Mouse (Mus musculus) lung, embryonic 16.5 days (tissue): ENCODE data around the gene Ola1. TPM values are rescaled to one million over a fixed set of nuclear protein-coding genes. Genes with fewer than 3 reads are reported as not detected.
A peak's percentile ranks its signal among the peaks of the same experiment; 100 is the strongest.

Source experiments
- ATAC-seq: fragments of 200-750 bp; cut with Nextera tagmentation; 2 replicates; pipeline ENCODE4 v1.8.0; 2017; ENCODE audit warnings: low read depth, mild to moderate bottlenecking, moderate library complexity
- H3K27ac ChIP-seq: fragments of 300-500 bp; sonication (generic); 2 replicates; pipeline ENCODE4 v1.5.1; 2014; ENCODE audit warnings: mild to moderate bottlenecking, control low read depth, low read length
- H3K27me3 ChIP-seq: fragments of 300-500 bp; sonication (generic); 2 replicates; pipeline ENCODE4 v1.6.1; 2014; ENCODE audit warnings: low read depth, low read length, mixed read lengths; ENCODE audit not compliant: control insufficient read depth, insufficient read depth
- H3K36me3 ChIP-seq: fragments of 300-500 bp; sonication (generic); 2 replicates; pipeline ENCODE4 v1.6.1; 2014; ENCODE audit warnings: low read length; ENCODE audit not compliant: control insufficient read depth, insufficient read depth
- H3K4me1 ChIP-seq: fragments of 300-500 bp; sonication (generic); replicated peaks from 2 replicates; pipeline ENCODE4 v1.6.1; 2014; ENCODE audit warnings: low read length, mixed read lengths; ENCODE audit not compliant: control insufficient read depth, insufficient read depth
- H3K4me2 ChIP-seq: fragments of 300-500 bp; sonication (generic); 2 replicates; pipeline ENCODE4 v1.6.1; 2014; ENCODE audit warnings: low read depth, low read length, control low read depth
- H3K4me3 ChIP-seq: fragments of 300-500 bp; sonication (generic); 2 replicates; pipeline ENCODE4 v1.5.1; 2014; ENCODE audit warnings: mild to moderate bottlenecking, low read length, control low read depth
- H3K9ac ChIP-seq: fragments of 300-500 bp; sonication (generic); 2 replicates; pipeline ENCODE4 v1.6.1; 2014; ENCODE audit warnings: low read length, control low read depth
- H3K9me3 ChIP-seq: fragments of 300-500 bp; sonication (generic); 2 replicates; pipeline ENCODE4 v1.6.1; 2016; ENCODE audit warnings: low read length; ENCODE audit not compliant: control insufficient read depth
- WGBS: fragments of 180-500 bp; shearing (Covaris S2); extraction: QIAGEN DNeasy Blood & Tissue Kit; methylation state at CpG from one replicate; pipeline ENCODE4 v1.1.7; 2014; 5-methylcytosine and 5-hydroxymethylcytosine counted together
- polyA plus RNA-seq: library from polyadenylated mRNA; unstranded; fragments of >200 nt; fragmentation: Nextera tagmentation; extraction: Ambion mirVana; gene quantifications from 2 replicates; pipeline ENCODE4 v1.2.1, GENCODE M21; 2015

Gene Ola1
- polyA plus RNA-seq, 1 experiment from 2014 or later = 71.8 TPM

GRCm38 (mm10) chr2:73063911-73064619, 154.7 kb downstream of the Ola1 start:
- no peak overlapping the region for H3K4me3 ChIP-seq
- WGBS = 61% methylated on average over 14 of the region's 14 CpGs
- no peaks in the 10 kb centered on the region for H3K36me3 ChIP-seq
- no peak overlapping the region for H3K9ac ChIP-seq
- no peaks in the 10 kb centered on the region; the same call in 1 of the 2 replicates for H3K27me3 ChIP-seq
- ATAC-seq = no peak
- peaks cover 12% of the 10 kb centered on the region for H3K4me1 ChIP-seq
- no peak overlapping the region for H3K4me2 ChIP-seq
- H3K9me3 ChIP-seq = no peaks in the 10 kb centered on the region
- no peak overlapping the region for H3K27ac ChIP-seq

- no peaks in the 10 kb centered on the region for H3K36me3 ChIP-seq
- H3K27me3 ChIP-seq = no peaks in the 10 kb centered on the region
- H3K4me1 ChIP-seq = peaks cover 3% of the 10 kb centered on the region; the same call in 1 of the 2 replicates
- H3K9ac ChIP-seq = no peak overlapping the region
- no peak for ATAC-seq
- WGBS = 53% methylated on average over 6 of the region's 6 CpGs
- no peaks in the 10 kb centered on the region for H3K9me3 ChIP-seq
- H3K4me3 ChIP-seq = no peak overlapping the region
- H3K4me2 ChIP-seq = no peak overlapping the region
- no peak overlapping the region for H3K27ac ChIP-seq
These were observed 158.5 kb downstream of the Ola1 start for GRCm38 (mm10) chr2:73060259-73060585.

- H3K36me3 ChIP-seq = no peaks in the 10 kb centered on the region
- no peaks in the 10 kb centered on the region for H3K27me3 ChIP-seq
- no peak overlapping the region for H3K4me3 ChIP-seq
- no peak overlapping the region for H3K27ac ChIP-seq
- H3K9ac ChIP-seq = no peak overlapping the region
- H3K9me3 ChIP-seq = 0 out of 2 replicates have a peak, but pooled peaks cover 2% of the 10 kb centered on the region
- no peak for ATAC-seq
- no peak overlapping the region for H3K4me2 ChIP-seq
- peaks cover 3% of the 10 kb centered on the region; the same call in 1 of the 2 replicates for H3K4me1 ChIP-seq
- WGBS = 20% methylated on average over 12 of the region's 12 CpGs
These were observed 159.0 kb downstream of the Ola1 start for GRCm38 (mm10) chr2:73059550-73060258.

GRCm38 (mm10) chr2:73058344-73058743, 160.4 kb downstream of the Ola1 start:
- Histone ChIP-seq H3K4me2 (no peak overlapping the region), H3K4me1 (peaks cover 3% of the 10 kb centered on the region; the same call in 1 of the 2 replicates), H3K4me3 (no peak overlapping the region), H3K27me3 (no peaks in the 10 kb centered on the region), H3K27ac (no peak overlapping the region), H3K36me3 (no peaks in the 10 kb centered on the region), H3K9me3 (0 out of 2 replicates have a peak, but pooled peaks cover 2% of the 10 kb centered on the region), H3K9ac (no peak overlapping the region)
- ATAC-seq = no peak
- WGBS = 85% methylated on average over 1 of the region's 1 CpGs

GRCm38 (mm10) chr2:73057589-73057988, 161.1 kb downstream of the Ola1 start:
- Histone ChIP-seq H3K9me3 (peaks cover 2% of the 10 kb centered on the region; the same call in 1 of the 2 replicates), H3K36me3 (no peaks in the 10 kb centered on the region), H3K27me3 (no peaks in the 10 kb centered on the region), H3K4me1 (peaks cover 3% of the 10 kb centered on the region; the same call in 1 of the 2 replicates), H3K4me3 (no peak overlapping the region), H3K4me2 (no peak overlapping the region), H3K27ac (no peak overlapping the region), H3K9ac (no peak overlapping the region)
- ATAC-seq = no peak
- WGBS = 77% methylated on average over 2 of the region's 2 CpGs

GRCm38 (mm10) chr2:73056090-73056956, 162.4 kb downstream of the Ola1 start:
- peaks cover 3% of the 10 kb centered on the region; the same call in 1 of the 2 replicates for H3K4me1 ChIP-seq
- H3K36me3 ChIP-seq = no peaks in the 10 kb centered on the region
- peaks cover 2% of the 10 kb centered on the region; the same call in 1 of the 2 replicates for H3K9me3 ChIP-seq
- H3K4me2 ChIP-seq = peak overlapping the region; percentile 23
- H3K4me3 ChIP-seq = no peak overlapping the region
- peak overlapping the region; percentile 67 for H3K27ac ChIP-seq
- peak; percentile 74; the same call in 1 of the 2 replicates for ATAC-seq
- H3K9ac ChIP-seq = no peak overlapping the region
- WGBS = 50% methylated on average over 17 of the region's 17 CpGs
- no peaks in the 10 kb centered on the region for H3K27me3 ChIP-seq

GRCm38 (mm10) chr2:73053791-73054490, 164.8 kb downstream of the Ola1 start:
- Histone ChIP-seq H3K4me1 (peaks cover 3% of the 10 kb centered on the region; the same call in 1 of the 2 replicates), H3K27me3 (no peaks in the 10 kb centered on the region), H3K4me2 (no peak overlapping the region), H3K36me3 (no peaks in the 10 kb centered on the region), H3K9ac (no peak overlapping the region), H3K27ac (no peak overlapping the region), H3K4me3 (no peak overlapping the region), H3K9me3 (peaks cover 2% of the 10 kb centered on the region; the same call in 1 of the 2 replicates)
- ATAC-seq = no peak
- 78% methylated on average over 9 of the region's 9 CpGs for WGBS

GRCm38 (mm10) chr2:73050401-73050800, 168.3 kb downstream of the Ola1 start:
- Histone ChIP-seq H3K27me3 (no peaks in the 10 kb centered on the region), H3K9me3 (peaks cover 2% of the 10 kb centered on the region; the same call in 1 of the 2 replicates), H3K9ac (no peak overlapping the region), H3K27ac (no peak overlapping the region), H3K36me3 (no peaks in the 10 kb centered on the region), H3K4me1 (peaks cover 9% of the 10 kb centered on the region), H3K4me2 (no peak overlapping the region), H3K4me3 (no peak overlapping the region)
- no peak for ATAC-seq
- WGBS = 69% methylated on average over 8 of the region's 8 CpGs
